Mouse (Mus musculus) heart, postnatal 0 days (tissue): ENCODE results near the gene Atp13a4.

Experiments used
- CTCF ChIP-seq: IDR thresholded peaks from 2 replicates; pipeline ENCODE4 v1.5.1; 2016; ENCODE audit warnings: antibody characterized with exemption, control low read depth, low read depth
- EP300 ChIP-seq: IDR thresholded peaks from 2 replicates; pipeline ENCODE4 v1.6.1; 2016; ENCODE audit warnings: antibody characterized with exemption, low read depth

DNA sequence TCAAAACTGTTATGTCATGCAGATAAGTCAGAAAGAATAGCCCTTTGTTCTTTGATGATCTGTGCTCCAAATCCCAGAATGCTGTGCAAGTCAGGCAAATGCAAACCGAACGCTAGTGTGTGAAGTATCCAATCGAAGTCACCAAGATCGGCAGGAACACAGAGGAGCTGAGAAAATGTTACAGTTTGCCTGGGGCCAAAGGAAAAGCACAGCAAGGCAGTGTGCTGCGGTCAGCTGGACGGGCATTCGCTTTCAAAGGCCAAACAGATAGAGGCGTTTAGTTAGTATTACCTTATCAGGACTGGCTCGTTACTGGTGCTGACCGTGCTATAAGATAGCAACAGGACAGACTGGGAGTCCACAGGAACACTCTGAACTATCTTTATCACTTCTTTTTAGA, 15.8 kb upstream of the Atp13a4 start:
- TF ChIP-seq CTCF (no peak), EP300 (no peak)
